Mouse (Mus musculus): Measurements from ENCODE around the gene Igfbp5.
A peak's percentile ranks its signal among the peaks of the same experiment; 100 is the strongest.

Igfbp5 gene

DNA sequence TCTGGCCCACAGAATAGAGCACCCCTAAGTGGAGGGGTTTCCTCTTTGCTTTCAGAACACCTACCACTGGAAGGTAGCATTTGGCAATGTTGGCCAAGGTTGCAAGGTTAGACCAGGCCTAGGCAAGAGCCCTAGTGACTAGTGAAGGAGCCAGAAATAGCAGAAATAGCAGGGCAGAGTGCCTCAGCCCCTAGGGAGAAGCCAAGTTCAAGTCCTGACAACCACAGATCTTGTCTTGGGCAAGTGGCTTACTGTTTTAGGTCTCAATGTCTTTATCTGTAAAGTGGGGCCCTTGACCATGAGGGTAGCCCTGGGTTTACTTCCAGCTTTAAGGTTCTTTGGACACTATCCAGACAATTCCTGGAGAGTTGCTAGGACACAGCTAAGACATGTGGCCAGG, 5.4 kb downstream of the Igfbp5 start:
- no peak for DNase-seq (ENCODE audit: low read depth, low spot score)

GRCm38 (mm10) chr1:72868429-72869215, 6.1 kb downstream of the Igfbp5 start:
- DNase-seq (ENCODE audit: low read depth, low spot score): no peak

DNA sequence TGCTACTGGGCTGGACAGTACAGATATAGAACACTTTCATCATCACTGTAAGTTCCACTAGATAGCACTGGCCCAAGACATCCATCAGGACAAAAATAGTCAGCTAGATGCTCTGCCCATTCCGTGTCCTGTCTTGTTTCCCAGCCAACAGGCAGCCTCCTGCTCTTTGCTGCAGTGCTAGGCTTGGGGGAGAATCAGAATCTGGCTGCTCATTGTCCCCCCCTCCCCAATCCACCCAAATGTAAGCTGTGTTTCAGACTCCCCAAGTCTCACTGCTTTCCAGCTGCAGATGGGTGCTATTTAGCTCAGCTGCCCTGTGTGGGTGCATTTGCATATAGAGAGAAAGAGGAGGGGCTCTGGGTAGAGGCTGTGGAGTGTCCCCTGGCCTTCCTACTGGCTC, 7.3 kb downstream of the Igfbp5 start:
- peak; percentile 59 for DNase-seq (ENCODE audit: low read depth, low spot score)

DNA sequence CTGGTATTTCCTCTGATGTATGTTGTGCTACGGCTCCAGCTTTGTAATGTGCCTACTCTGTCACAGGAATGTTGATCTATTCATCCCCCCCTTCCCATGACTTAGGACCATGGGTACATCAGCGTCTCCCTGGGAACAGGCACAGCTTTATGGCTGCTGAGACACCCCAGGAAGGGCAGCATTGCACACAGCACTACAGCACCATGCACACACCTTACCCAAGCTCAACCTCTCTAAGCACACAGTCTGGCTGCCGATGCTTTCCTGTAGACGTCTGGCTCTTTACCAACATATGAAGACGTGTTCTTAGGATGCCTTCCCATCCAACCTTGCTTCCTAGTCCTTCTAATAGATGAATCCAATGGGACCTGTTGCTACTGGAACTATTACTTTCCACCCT, 8.3 kb downstream of the Igfbp5 start:
- no peak for DNase-seq (ENCODE audit: low read depth, low spot score)

- DNase-seq (ENCODE audit: low read depth, low spot score): peak; percentile 68
Measured at GRCm38 (mm10) chr1:72865900-72866299, 8.8 kb downstream of the Igfbp5 start.

GRCm38 (mm10) chr1:72864272-72864671, 10.4 kb downstream of the Igfbp5 start:
- no peak for DNase-seq (ENCODE audit: low read depth, low spot score)

DNA sequence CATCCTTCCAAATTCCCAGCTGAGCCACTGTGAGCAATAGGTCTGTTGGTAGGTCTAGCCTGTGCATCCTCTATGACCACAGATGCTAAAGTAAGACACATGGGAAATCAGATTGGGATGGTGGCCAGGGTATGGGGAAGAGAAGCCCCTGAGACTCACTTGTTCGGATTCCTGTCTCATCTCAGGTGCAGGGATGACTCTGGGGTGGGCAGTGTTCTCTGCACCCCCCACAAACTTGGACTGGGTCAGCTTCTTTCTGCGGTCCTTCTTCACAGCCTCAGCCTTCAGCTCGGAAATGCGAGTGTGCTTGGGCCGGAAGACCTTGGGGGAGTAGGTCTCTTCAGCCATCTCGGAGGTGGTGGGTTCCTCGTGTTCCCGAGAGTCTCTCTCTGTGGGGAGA, 11.0 kb downstream of the Igfbp5 start:
- no peak for DNase-seq (ENCODE audit: low read depth, low spot score)

GRCm38 (mm10) chr1:72862248-72862647, 12.4 kb downstream of the Igfbp5 start:
- no peak for DNase-seq (ENCODE audit: low read depth, low spot score)

- no peak for DNase-seq (ENCODE audit: low read depth, low spot score)
Measured at GRCm38 (mm10) chr1:72861702-72862101, 13.0 kb downstream of the Igfbp5 start.

DNA sequence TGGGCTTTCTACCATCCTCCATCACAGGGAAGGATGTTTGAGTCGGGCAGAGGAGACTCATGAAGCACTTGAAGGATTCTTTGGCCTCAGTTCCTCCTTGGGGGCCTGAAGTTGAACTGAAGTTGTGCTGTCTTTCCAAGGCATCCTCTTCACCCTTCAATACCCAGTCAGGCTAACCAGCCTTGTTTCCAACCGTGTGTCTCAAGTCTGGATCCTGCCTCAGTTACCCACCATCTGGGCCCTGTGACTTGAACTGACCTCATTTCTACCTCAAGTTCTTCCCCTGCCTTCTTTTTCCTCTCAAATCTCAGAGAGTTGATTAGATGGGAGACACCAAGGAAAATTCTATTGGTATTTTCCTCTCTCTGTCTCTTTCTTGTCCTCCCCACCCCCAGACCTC, 14.2 kb downstream of the Igfbp5 start:
- no peak for DNase-seq (ENCODE audit: low read depth, low spot score)

GRCm38 (mm10) chr1:72859963-72860362, 14.7 kb downstream of the Igfbp5 start:
- DNase-seq (ENCODE audit: low read depth, low spot score): no peak

- DNase-seq (ENCODE audit: low read depth, low spot score): no peak
Measured at GRCm38 (mm10) chr1:72858874-72859273, 15.8 kb downstream of the Igfbp5 start.

GRCm38 (mm10) chr1:72858286-72858685, 16.4 kb downstream of the Igfbp5 start:
- DNase-seq (ENCODE audit: low read depth, low spot score): no peak

DNA sequence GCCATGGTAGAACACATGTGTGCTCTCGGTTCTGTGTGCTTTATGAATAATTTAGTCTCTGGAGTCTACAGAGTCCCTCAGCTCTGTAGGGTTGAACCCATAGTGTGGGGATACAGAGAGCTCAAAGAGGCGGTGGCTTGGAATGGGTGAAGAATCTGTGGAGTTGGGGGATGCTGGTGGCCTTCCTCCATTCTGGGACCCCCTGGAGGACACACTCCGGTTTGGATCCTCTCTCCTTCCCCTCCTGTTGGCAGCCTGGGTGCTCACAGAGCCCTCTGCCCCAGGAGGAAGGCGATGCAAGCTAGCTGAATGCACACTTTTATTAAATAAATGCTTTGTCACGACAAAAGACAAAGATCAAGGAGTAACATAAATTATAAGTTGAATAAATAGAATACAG, 17.1 kb downstream of the Igfbp5 start:
- DNase-seq (ENCODE audit: low read depth, low spot score): no peak

GRCm38 (mm10) chr1:72857142-72857541, 17.5 kb downstream of the Igfbp5 start:
- DNase-seq (ENCODE audit: low read depth, low spot score): no peak

DNA sequence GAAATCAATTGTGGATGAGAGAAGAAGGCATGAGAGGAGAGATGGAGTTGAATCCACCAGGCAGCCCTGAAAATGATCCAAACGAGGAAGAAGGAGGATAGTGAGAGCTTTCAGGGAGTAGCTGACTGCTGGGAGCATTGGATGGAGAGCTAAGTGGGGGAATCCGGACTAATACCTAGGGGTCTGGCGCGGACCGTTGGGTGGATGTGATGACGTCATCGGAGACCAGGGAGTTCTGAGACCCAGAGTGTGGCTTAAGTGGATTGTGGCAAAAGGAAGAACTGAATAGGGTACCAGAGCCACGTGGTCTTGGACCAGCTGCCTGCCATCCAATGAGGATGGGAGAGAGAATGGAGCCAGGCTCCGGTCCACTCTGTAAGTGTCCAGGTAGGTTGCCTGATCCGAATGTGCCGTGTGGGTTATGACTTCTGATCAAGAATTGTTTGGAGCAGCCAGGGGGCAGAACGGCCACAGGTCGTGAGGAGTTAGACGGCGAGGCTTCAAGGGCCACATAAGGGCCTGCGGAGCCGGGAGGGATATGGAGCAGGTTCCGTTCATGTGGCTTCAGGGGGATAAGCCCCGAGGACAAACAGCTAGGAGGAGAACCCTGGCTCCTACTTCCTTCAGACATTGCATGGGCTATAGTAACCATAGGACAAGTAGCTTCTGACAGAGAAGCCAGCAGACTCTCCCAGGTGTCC, 18.3 kb downstream of the Igfbp5 start:
- no peak for DNase-seq (ENCODE audit: low read depth, low spot score)

- DNase-seq (ENCODE audit: low read depth, low spot score): no peak
Measured at GRCm38 (mm10) chr1:72855729-72856128, 19.0 kb downstream of the Igfbp5 start.

DNA sequence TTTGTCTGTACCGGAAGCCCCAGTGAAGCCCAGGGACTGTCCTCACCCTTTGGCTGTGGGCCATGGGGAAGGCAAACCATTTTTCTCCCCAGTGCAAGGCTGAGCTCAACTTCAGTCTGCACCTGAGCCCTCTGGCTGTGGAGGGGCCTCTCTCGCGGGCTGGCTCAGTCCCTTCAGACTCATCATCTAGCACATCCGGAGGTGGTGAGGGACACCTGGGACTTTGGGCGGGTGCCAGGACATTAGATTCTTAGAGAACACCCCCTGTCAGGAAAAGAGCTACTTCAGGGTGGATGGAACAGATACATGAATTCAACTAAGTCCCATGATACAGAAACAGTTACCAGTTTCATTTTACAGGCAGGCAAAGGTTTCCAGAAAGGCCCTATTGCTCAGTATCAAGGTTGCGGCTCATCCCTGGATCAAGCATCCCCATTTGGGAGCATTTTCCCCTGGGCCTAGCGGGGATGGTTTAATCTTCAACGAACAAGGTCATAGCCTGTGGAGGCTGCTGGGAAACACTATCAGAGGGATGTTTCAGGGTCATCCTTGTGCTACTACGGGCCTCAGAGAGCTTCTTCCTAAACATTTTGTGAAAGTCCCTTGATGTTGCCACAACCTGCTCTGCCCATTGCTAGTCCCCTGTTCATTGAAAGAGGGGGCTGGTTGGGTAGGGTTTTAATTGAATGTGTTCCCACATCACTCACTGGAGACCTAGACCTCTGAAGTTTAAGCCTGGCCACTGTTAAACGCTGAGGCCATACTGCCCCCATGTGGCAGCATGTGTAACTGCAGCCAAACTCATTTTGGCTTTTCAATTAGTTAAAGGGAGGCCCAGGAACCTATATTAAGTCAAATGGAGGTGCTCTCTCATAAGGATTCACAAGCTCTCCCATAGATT, 20.1 kb downstream of the Igfbp5 start:
- no peak for DNase-seq (ENCODE audit: low read depth, low spot score)

GRCm38 (mm10) chr1:72853759-72854158, 20.9 kb downstream of the Igfbp5 start:
- no peak for DNase-seq (ENCODE audit: low read depth, low spot score)

DNA sequence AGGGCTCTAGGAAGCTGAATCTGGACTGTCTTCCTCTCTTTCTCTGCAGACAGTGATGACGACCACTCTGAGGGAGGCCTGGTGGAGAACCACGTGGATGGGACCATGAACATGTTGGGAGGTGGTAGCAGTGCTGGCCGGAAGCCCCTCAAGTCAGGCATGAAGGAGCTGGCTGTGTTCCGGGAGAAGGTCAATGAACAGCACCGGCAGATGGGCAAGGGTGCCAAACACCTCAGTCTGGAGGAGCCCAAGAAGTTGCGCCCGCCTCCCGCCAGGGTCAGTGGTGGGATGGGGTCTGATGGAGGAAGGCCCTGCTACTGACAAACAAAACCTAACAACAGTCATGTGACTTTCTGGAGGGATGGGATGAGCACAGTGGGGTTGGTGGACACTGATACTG, 25.6 kb downstream of the Igfbp5 start:
- no peak for DNase-seq (ENCODE audit: low read depth, low spot score)

GRCm38 (mm10) chr1:72847849-72848380, 26.8 kb downstream of the Igfbp5 start:
- no peak for DNase-seq (ENCODE audit: low read depth, low spot score)

- DNase-seq (ENCODE audit: low read depth, low spot score): no peak
Measured at GRCm38 (mm10) chr1:72844675-72845074, 30.0 kb downstream of the Igfbp5 start.

Data from skeletal muscle tissue, adult 2 months (tissue).